Mouse (Mus musculus): ENCODE measurements around the gene Ush1g. TPM values are rescaled to one million over a fixed set of nuclear protein-coding genes. Genes with fewer than 3 reads are reported as not detected.

The Ush1g gene
- total RNA-seq, 2 experiments from 2014 or later: not detected

GRCm38 (mm10) chr11:115336115-115336514 is 14.3 kb upstream of the Ush1g start:
- no peak for ATAC-seq (replicated peaks; ENCODE audit: low FRiP score, low TSS enrichment, poor library complexity, severe bottlenecking)

DNA sequence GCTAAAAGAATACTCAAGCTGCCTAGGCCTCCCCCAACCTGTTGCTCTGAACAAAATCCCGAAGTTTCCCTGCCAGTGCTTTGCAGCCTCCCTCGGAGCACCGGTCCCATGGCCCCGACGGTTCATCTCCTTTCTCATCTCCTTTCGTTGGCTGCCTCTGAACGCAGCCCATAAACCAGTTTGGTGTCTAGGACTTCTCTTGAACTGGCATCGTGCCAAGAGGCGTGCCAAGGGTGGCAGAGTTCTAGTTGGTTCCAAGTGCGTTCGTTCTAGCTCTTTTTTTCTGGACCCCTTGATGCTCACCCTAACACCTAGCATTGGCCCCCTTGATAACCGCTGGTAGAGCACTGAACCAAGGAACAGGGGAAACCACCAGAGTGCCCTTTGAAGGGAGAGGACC is 13.4 kb upstream of the Ush1g start:
- ATAC-seq (replicated peaks; ENCODE audit: low FRiP score, low TSS enrichment, poor library complexity, severe bottlenecking): no peak

DNA sequence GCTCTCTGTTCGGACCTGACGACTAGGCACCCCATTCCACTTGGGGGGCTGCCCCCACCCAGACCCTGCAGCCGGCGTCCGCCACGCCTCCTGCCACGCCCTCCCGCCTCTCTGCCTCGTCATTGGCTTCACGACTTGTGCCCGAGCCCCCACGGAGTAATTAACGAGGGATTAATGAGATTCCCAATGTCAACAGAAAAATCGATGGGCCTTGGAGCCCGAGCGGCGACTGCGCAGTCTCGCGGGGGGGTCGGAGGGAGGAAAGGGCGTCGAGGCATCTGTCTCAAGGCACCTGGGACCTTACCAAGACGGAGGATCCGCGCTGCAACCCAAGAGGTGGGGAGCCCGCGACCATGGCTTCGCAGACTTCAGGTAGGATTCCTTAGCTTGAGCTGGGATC is 12.7 kb upstream of the Ush1g start, which contains the start of gene Otop3:
Gene Otop3 (plus strand): TSS at position 201 of the 400 bp plus-strand sequence.
- no peak for ATAC-seq (replicated peaks; ENCODE audit: low FRiP score, low TSS enrichment, poor library complexity, severe bottlenecking)

DNA sequence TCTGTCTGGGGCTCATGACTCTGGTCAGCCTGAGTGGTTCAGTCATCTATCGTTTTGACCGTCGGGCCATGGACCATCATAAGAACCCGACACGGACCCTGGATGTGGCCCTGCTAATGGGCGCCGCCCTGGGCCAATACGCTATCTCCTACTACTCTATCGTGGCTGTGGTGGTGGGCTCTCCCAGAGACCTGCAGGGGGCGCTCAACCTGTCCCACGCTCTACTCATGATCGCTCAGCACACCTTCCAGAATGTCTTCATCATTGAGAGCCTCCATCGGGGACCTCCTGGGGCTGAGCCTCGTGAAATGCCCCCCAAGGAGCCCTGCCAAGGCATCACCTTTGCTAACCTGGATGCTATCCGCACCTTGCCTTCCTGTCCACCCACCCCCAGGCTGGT is 7.5 kb upstream of the Ush1g start:
- peak; percentile 43; the same call in 1 of the 2 replicates for ATAC-seq (replicated peaks; ENCODE audit: low FRiP score, low TSS enrichment, poor library complexity, severe bottlenecking)

DNA sequence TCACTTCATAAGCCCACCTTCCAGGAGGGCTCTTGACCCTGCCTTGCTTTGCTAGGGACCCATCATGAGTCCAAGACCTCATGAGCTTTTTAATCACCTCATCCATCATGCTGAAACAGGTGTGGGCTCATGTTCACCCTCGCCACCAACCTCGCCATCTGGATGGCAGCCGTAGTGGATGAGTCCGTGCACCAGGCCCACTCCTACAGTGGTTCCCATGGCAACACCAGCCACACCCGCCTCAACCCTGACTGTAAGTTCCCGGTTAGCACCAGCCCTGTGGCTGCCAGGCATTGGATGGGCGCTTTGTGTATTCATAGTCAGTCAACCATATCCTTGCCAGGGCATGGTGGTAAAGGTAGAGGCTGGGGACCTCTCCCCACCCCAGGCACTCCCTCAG is 4.9 kb upstream of the Ush1g start:
- no peak for ATAC-seq (replicated peaks; ENCODE audit: low FRiP score, low TSS enrichment, poor library complexity, severe bottlenecking)

DNA sequence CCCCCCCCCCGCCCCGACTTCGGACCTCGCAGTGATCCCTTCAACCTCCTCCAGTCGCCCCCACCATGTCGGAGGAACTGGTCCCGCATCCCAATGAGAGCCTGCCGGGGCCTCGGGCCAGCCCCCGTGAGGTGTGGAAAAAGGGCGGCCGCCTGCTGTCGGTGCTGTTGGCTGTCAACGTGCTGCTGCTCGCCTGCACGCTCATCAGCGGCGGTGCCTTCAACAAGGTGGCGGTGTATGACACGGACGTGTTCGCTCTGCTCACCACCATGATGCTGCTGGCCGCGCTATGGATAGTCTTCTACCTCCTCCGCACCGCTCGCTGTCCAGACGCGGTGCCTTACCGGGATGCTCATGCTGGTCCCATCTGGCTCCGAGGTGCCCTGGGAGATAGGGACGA is 1.5 kb upstream of the Ush1g start:
- no peak for ATAC-seq (replicated peaks; ENCODE audit: low FRiP score, low TSS enrichment, poor library complexity, severe bottlenecking)

DNA sequence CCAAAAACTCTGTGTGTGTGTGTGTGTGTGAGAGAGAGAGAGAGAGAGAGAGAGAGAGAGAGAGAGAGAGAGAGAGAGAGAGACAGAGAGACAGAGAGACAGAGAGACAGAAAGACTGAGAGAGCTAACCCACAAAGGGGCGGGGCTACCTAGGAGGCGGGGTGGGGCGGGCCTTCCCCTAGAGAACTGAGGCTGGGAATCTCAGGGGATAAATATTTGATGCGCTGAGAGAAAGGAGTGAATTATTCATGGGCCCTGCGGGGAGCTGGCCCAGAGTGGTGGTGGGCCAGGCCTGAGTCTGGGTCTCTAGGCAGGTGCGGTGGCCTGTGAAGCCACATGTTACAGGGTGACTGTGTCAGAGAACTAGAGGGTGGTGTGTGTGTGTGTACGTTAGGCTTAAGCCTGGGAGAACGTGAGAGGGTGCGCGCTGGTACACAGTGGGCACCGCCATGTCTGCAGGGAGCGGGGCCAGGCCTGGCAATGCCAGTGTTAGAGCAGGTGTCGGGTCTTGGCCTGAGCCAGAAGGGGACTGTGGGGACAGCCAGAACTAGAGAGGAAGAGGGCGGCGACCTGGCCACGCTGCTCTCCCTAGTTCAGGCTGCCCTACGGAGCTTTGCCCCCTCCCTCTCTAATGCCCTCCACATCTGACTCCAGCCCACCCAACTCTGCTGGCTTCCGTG is 2.0 kb downstream of the Ush1g start:
- peak; percentile 4; the same call in 1 of the 2 replicates for ATAC-seq (replicated peaks; ENCODE audit: low FRiP score, low TSS enrichment, poor library complexity, severe bottlenecking)

DNA sequence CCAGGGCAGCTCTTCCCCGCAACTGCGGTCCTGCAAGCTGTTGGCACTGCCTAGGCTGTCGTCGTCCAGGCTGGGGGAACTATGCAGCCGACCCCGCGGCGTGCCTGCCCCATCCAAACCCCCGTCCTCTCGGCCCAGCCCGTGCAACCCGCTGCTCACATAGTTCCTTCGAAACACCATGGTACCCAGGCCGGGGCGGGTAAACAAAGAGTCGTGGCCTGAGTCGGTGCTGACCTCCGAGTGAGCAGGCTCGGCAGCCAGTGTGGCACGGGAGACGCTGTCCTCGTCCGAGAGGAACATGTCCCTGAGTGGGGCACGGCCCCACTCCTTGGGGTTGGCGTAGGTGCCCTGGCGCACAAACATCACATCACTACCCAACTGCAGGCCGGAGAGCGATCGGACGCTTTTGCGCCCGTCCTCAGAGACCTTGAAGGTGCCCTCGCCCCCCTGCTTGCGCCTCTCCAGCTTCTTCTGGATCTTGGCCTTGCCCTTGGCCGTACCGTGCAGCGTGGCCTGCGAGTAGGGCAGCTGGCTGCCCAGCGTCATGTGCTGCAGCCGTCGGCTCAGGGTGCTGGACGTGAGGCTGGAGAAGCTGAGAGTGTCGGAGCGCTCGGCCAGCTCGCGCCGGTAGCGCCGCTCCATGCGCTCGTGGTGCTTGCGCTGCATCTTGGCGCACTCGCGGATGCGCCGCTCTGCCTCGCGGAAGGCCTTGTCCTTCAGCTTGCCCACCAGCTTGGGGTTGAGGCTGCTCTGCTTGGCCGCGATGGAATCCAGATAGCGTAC is 3.4 kb downstream of the Ush1g start:
- ATAC-seq (replicated peaks; ENCODE audit: low FRiP score, low TSS enrichment, poor library complexity, severe bottlenecking): no peak

- ATAC-seq (replicated peaks; ENCODE audit: low FRiP score, low TSS enrichment, poor library complexity, severe bottlenecking): no peak
Observed at GRCm38 (mm10) chr11:115317204-115317603, 4.6 kb downstream of the Ush1g start.

DNA sequence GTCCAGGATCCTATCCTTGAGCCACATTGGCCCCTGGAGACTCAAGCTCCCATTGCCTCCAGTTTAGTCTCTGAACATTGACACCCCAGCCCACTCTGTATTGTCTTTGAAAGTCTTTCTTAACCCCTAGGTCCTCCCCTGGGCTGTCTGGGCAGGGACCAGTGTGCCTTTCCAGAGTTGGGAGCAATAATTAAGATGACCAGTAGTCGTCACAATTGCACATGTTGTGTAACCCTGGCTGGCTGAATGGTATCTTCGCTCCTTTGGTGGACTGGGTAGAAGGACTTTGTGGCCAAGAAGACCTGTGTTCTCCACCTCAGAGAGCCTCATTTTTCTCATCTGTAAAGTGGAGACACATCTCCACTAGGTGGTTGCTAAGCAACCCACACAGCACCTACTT is 7.6 kb downstream of the Ush1g start:
- peak; percentile 52; the same call in 1 of the 2 replicates for ATAC-seq (replicated peaks; ENCODE audit: low FRiP score, low TSS enrichment, poor library complexity, severe bottlenecking)

DNA sequence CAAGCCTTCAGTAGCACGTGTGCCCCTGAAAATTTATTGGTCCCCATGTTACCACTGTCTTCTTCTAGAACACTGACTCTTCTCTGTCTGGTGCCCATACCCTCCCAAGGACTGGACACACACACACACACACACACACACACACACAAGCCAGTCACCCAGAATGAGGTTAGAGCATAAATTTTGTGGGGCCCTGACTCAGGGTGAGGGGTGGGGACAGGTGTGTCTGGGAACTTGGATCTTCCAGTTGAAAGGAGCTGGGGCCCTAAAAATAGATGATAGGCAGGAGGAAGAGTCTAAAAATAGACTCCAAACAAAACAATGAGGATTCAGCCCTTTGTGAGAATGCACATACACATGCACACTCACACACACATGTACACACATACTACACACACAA is 13.1 kb downstream of the Ush1g start:
- ATAC-seq (replicated peaks; ENCODE audit: low FRiP score, low TSS enrichment, poor library complexity, severe bottlenecking): no peak

- no peak for ATAC-seq (replicated peaks; ENCODE audit: low FRiP score, low TSS enrichment, poor library complexity, severe bottlenecking)
Observed at GRCm38 (mm10) chr11:115306863-115307262, 15.0 kb downstream of the Ush1g start, which contains the start of gene Otop2. Otop2 (plus strand) TSS chr11:115307163.

GRCm38 (mm10) chr11:115303167-115303566 is 18.7 kb downstream of the Ush1g start:
- no peak for ATAC-seq (replicated peaks; ENCODE audit: low FRiP score, low TSS enrichment, poor library complexity, severe bottlenecking)

- ATAC-seq (replicated peaks; ENCODE audit: low FRiP score, low TSS enrichment, poor library complexity, severe bottlenecking): no peak
Observed at GRCm38 (mm10) chr11:115301351-115301750, 20.5 kb downstream of the Ush1g start.

DNA sequence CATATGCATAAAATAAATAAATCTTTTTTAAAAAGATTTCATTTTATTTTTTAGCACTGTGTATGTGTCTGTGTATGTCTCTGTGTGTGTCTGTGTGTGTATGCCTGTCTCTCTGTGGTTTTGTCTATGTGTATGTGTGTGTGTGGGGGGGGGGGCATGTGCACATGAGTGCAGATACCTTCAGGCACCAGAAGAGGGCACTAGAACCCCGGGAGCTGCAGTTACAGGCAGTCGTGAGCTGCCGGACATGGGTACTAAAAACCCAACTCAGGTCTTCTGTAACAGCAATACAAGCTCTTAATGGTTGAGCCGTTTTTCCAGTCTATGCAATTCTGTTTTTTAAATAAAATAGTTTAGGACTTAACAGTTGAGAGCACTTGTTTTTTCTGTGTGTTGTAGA is 21.1 kb downstream of the Ush1g start:
- ATAC-seq (replicated peaks; ENCODE audit: low FRiP score, low TSS enrichment, poor library complexity, severe bottlenecking): no peak

GRCm38 (mm10) chr11:115298160-115298559 is 23.7 kb downstream of the Ush1g start:
- ATAC-seq (replicated peaks; ENCODE audit: low FRiP score, low TSS enrichment, poor library complexity, severe bottlenecking): no peak

GRCm38 (mm10) chr11:115297214-115297826 is 24.5 kb downstream of the Ush1g start, which contains the start of gene Fads6:
Fads6 (minus strand) TSS chr11:115297663.
- peak; percentile 54 for ATAC-seq (replicated peaks; ENCODE audit: low FRiP score, low TSS enrichment, poor library complexity, severe bottlenecking)

DNA sequence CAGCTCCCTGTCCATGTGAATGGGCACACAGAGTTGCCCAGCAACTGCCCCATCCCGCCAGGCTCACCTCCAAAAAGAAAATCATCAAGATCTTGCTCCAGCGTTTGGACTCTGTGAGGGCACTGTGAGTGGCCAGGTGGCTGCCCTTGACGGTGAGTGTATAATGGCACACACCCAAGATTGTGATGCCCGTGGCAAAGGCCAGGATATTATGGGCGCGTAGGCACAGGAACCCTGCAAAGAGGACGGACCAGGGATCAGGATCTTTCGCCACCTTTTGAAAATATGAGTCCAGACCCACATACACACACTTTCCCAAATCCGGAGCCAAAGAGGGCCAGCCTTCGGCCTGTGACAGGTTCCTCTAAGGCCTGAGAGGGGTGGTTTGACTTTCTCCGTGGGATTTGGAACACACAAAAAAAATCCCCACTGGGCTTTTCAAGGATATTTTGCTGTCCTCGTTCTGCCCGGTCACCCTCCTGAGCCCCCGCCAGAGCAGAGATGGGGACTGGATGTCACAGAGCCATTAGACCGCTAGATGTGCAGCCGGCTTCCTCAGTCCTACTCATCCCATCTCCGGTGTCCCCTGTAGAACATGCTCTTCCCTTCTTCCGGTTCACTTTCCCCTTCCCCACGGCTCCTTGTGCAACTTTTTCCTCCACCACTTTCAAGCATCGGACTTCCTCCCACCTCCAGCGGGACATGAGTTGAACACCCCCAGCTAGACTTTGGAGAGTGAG is 25.2 kb downstream of the Ush1g start:
- no peak for ATAC-seq (replicated peaks; ENCODE audit: low FRiP score, low TSS enrichment, poor library complexity, severe bottlenecking)

DNA sequence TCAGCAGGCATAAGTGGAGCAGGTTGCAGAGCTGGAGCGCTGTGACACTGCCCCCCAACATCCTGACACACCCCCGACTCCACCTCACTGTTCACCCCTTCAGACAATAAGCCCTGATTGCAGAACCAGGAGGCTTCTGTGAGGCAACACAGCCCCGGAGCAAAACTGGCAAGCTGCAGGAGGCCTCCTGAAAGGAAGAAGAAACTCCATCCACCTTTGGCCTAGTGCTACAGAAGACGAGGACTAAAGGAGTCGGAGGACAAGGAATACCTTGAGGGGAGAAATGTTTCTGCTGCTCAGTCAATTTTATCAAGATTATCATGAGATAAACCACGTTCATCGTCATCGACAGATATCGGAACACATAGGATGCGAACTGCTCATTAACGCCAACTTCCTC is 25.9 kb downstream of the Ush1g start:
- no peak for ATAC-seq (replicated peaks; ENCODE audit: low FRiP score, low TSS enrichment, poor library complexity, severe bottlenecking)

All from megakaryocyte-erythroid progenitor cell, adult 5-6 weeks (primary cell).